Mouse (Mus musculus): ENCODE measurements around the gene Glb1. TPM values are rescaled to one million over a fixed set of nuclear protein-coding genes. Genes with fewer than 3 reads are reported as not detected.

Glb1 gene
- polyA plus RNA-seq, 1 experiment from 2014 or later, result 21.9 TPM

DNA sequence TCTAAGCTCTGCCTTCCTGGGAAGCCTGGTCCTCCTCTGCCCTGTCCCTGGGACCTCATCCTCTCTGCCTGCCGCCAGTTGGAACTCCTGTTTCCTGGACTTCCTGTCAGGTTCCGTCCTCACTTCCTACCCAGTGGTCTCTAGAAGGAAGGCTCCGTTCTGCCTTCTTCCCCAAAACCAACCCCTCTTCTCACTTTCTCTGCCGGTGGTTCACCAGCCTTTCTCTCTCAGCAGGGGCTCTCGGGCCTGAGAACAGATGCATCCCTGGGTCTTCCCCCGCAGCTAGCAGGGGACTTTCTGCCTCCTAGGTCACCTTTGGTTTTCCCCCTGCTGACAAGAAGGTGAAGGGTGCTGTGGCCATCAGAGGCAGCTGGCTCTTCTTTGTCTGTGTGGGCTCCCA, 64.6 kb downstream of the Glb1 start:
- ATAC-seq (ENCODE audit: low FRiP score) (no peak), DNase-seq (ENCODE audit: low spot score) (no peak)
- H3K9ac ChIP-seq (ENCODE audit: low read depth, low read length), result no peak overlapping the region
- no peaks in the 10 kb centered on the region for H3K9me3 ChIP-seq (ENCODE audit: control insufficient read depth, low read length)
- H3K27ac ChIP-seq (ENCODE audit: low read depth, low read length), result no peak overlapping the region
- no peak overlapping the region for H3K4me2 ChIP-seq (replicated peaks; ENCODE audit: low read depth, low read length)
- WGBS, result 78% methylated on average over 6 of the region's 6 CpGs
- H3K27me3 ChIP-seq (ENCODE audit: control insufficient read depth, insufficient read depth, low read length), result no peaks in the 10 kb centered on the region
- no peaks in the 10 kb centered on the region for H3K36me3 ChIP-seq (ENCODE audit: control insufficient read depth, insufficient read depth, low read length)
- no peak overlapping the region for H3K4me3 ChIP-seq (ENCODE audit: low read depth, low read length)
- no peaks in the 10 kb centered on the region for H3K4me1 ChIP-seq (replicated peaks; ENCODE audit: control insufficient read depth, insufficient read depth, low read length)

DNA sequence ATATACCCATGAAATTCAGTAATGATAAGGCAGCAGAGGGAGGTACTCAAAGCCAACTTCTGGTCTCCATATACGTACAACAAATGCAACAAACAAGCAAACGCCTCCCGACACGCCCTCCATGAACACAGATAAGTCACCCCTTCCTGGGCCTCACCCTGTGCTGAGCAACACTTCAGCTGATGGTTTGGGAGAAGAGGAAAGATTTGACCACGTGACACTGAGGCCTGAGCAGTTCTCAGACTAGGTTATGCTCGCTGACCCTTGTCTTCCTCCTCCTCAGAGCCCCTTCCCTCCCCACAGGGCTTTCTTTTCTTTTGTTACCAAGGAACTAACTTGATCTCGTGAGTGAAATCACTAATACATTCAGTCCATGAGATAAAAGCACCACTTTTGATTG, 66.0 kb downstream of the Glb1 start:
- Histone ChIP-seq H3K4me1 (replicated peaks; ENCODE audit: control insufficient read depth, insufficient read depth, low read length) (no peaks in the 10 kb centered on the region), H3K27me3 (ENCODE audit: control insufficient read depth, insufficient read depth, low read length) (no peaks in the 10 kb centered on the region), H3K9ac (ENCODE audit: low read depth, low read length) (no peak overlapping the region), H3K4me2 (replicated peaks; ENCODE audit: low read depth, low read length) (no peak overlapping the region), H3K27ac (ENCODE audit: low read depth, low read length) (no peak overlapping the region), H3K4me3 (ENCODE audit: low read depth, low read length) (no peak overlapping the region), H3K36me3 (ENCODE audit: control insufficient read depth, insufficient read depth, low read length) (no peaks in the 10 kb centered on the region), H3K9me3 (ENCODE audit: control insufficient read depth, low read length) (no peaks in the 10 kb centered on the region)
- ATAC-seq (ENCODE audit: low FRiP score), result no peak
- DNase-seq (ENCODE audit: low spot score), result no peak
- 73% methylated on average over 7 of the region's 7 CpGs for WGBS

- Histone ChIP-seq H3K27me3 (ENCODE audit: control insufficient read depth, insufficient read depth, low read length) (no peaks in the 10 kb centered on the region), H3K4me2 (replicated peaks; ENCODE audit: low read depth, low read length) (no peak overlapping the region), H3K4me1 (replicated peaks; ENCODE audit: control insufficient read depth, insufficient read depth, low read length) (no peaks in the 10 kb centered on the region), H3K36me3 (ENCODE audit: control insufficient read depth, insufficient read depth, low read length) (no peaks in the 10 kb centered on the region), H3K4me3 (ENCODE audit: low read depth, low read length) (no peak overlapping the region), H3K27ac (ENCODE audit: low read depth, low read length) (no peak overlapping the region), H3K9me3 (ENCODE audit: control insufficient read depth, low read length) (no peaks in the 10 kb centered on the region), H3K9ac (ENCODE audit: low read depth, low read length) (no peak overlapping the region)
- DNase-seq (ENCODE audit: low spot score) (no peak), ATAC-seq (ENCODE audit: low FRiP score) (no peak)
- WGBS, result 81% methylated on average over 5 of the region's 5 CpGs
These were observed 67.3 kb downstream of the Glb1 start for GRCm38 (mm10) chr9:114468217-114468616.

- Histone ChIP-seq H3K4me2 (replicated peaks; ENCODE audit: low read depth, low read length) (no peak overlapping the region), H3K36me3 (ENCODE audit: control insufficient read depth, insufficient read depth, low read length) (no peaks in the 10 kb centered on the region), H3K4me3 (ENCODE audit: low read depth, low read length) (no peak overlapping the region), H3K27ac (ENCODE audit: low read depth, low read length) (no peak overlapping the region), H3K9ac (ENCODE audit: low read depth, low read length) (no peak overlapping the region), H3K27me3 (ENCODE audit: control insufficient read depth, insufficient read depth, low read length) (no peaks in the 10 kb centered on the region), H3K4me1 (replicated peaks; ENCODE audit: control insufficient read depth, insufficient read depth, low read length) (no peaks in the 10 kb centered on the region), H3K9me3 (ENCODE audit: control insufficient read depth, low read length) (no peaks in the 10 kb centered on the region)
- 95% methylated on average over 4 of the region's 4 CpGs for WGBS
- ATAC-seq (ENCODE audit: low FRiP score), result no peak
- DNase-seq (ENCODE audit: low spot score), result no peak
These were observed 67.8 kb downstream of the Glb1 start for GRCm38 (mm10) chr9:114468701-114469100.

- Histone ChIP-seq H3K9me3 (ENCODE audit: control insufficient read depth, low read length) (no peaks in the 10 kb centered on the region), H3K9ac (ENCODE audit: low read depth, low read length) (no peak overlapping the region), H3K4me2 (replicated peaks; ENCODE audit: low read depth, low read length) (no peak overlapping the region), H3K36me3 (ENCODE audit: control insufficient read depth, insufficient read depth, low read length) (no peaks in the 10 kb centered on the region), H3K4me1 (replicated peaks; ENCODE audit: control insufficient read depth, insufficient read depth, low read length) (no peaks in the 10 kb centered on the region), H3K4me3 (ENCODE audit: low read depth, low read length) (no peak overlapping the region), H3K27me3 (ENCODE audit: control insufficient read depth, insufficient read depth, low read length) (no peaks in the 10 kb centered on the region), H3K27ac (ENCODE audit: low read depth, low read length) (no peak overlapping the region)
- 87% methylated on average over 7 of the region's 7 CpGs for WGBS
- no peak for ATAC-seq (ENCODE audit: low FRiP score)
- DNase-seq (ENCODE audit: low spot score), result no peak
These were observed 71.0 kb downstream of the Glb1 start for GRCm38 (mm10) chr9:114471892-114472291.

- no peaks in the 10 kb centered on the region for H3K9me3 ChIP-seq (ENCODE audit: control insufficient read depth, low read length)
- no peaks in the 10 kb centered on the region for H3K36me3 ChIP-seq (ENCODE audit: control insufficient read depth, insufficient read depth, low read length)
- DNase-seq (ENCODE audit: low spot score) (no peak), ATAC-seq (ENCODE audit: low FRiP score) (no peak)
- H3K9ac ChIP-seq (ENCODE audit: low read depth, low read length), result no peak overlapping the region
- whole genome bisulfite sequencing, result 90% methylated on average over 9 of the region's 9 CpGs
- H3K4me3 ChIP-seq (ENCODE audit: low read depth, low read length), result no peak overlapping the region
- no peak overlapping the region for H3K27ac ChIP-seq (ENCODE audit: low read depth, low read length)
- H3K4me1 ChIP-seq (replicated peaks; ENCODE audit: control insufficient read depth, insufficient read depth, low read length), result no peaks in the 10 kb centered on the region
- H3K4me2 ChIP-seq (replicated peaks; ENCODE audit: low read depth, low read length), result no peak overlapping the region
- H3K27me3 ChIP-seq (ENCODE audit: control insufficient read depth, insufficient read depth, low read length), result no peaks in the 10 kb centered on the region
These were observed 76.1 kb downstream of the Glb1 start for GRCm38 (mm10) chr9:114477019-114477418.

DNA sequence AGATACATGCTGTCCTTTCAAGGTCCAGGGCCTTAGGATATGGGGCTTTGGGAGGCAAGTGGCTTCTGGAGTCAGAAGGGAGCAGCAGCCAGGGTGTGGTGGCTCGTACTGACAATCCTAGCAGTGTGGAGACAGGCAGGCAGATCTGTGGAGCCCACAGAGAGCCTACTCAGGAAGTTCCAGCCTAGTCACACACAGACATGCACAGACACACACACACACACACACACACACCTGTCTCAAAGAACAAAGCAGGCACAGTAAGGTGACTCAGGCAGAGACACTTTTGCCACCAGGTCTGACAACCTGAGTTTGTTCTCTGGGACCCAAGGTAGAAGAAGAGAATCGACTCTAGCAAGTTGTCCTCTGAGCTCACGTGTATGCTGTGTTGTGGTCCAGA, 80.1 kb downstream of the Glb1 start:
- 87% methylated on average over 3 of the region's 3 CpGs for WGBS

DNA sequence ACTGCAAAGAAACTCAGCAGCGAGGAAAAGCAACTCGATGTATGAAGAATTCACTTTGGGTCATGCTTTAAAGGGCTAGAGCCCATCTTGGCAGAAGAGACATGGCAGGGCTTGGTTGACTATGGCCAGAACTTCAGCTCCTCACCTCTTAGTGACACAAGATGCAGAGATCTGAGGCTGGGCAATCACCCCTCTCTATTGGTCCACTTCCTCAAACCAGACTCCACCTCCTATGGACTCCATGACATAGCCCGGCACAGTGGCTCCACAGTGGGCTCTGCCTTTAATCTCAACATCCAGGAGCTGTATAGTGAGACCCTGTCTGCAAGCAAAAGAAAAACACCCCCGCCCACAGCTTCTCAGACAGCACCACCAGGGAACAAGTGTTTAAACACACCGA, 83.9 kb downstream of the Glb1 start:
- H3K4me2 ChIP-seq (replicated peaks; ENCODE audit: low read depth, low read length), result no peak overlapping the region
- no peak for ATAC-seq (ENCODE audit: low FRiP score)

More for the DNA sequence above, 80.1 kb downstream of the Glb1 start:
- Histone ChIP-seq H3K4me2 (replicated peaks; ENCODE audit: low read depth, low read length) (no peak overlapping the region), H3K9me3 (ENCODE audit: control insufficient read depth, low read length) (no peaks in the 10 kb centered on the region), H3K36me3 (ENCODE audit: control insufficient read depth, insufficient read depth, low read length) (no peaks in the 10 kb centered on the region), H3K27me3 (ENCODE audit: control insufficient read depth, insufficient read depth, low read length) (no peaks in the 10 kb centered on the region), H3K4me3 (ENCODE audit: low read depth, low read length) (no peak overlapping the region), H3K27ac (ENCODE audit: low read depth, low read length) (no peak overlapping the region), H3K9ac (ENCODE audit: low read depth, low read length) (no peak overlapping the region), H3K4me1 (replicated peaks; ENCODE audit: control insufficient read depth, insufficient read depth, low read length) (no peaks in the 10 kb centered on the region)
- DNase-seq (ENCODE audit: low spot score), result no peak
- no peak for ATAC-seq (ENCODE audit: low FRiP score)

GRCm38 (mm10) chr9:114486808-114487207, 85.9 kb downstream of the Glb1 start:
- H3K4me1 ChIP-seq (replicated peaks; ENCODE audit: control insufficient read depth, insufficient read depth, low read length), result no peaks in the 10 kb centered on the region
- no peak for DNase-seq (ENCODE audit: low spot score)
- no peak overlapping the region for H3K4me2 ChIP-seq (replicated peaks; ENCODE audit: low read depth, low read length)
- no peak overlapping the region for H3K4me3 ChIP-seq (ENCODE audit: low read depth, low read length)
- no peak overlapping the region for H3K27ac ChIP-seq (ENCODE audit: low read depth, low read length)
- ATAC-seq (ENCODE audit: low FRiP score), result no peak
- no peak overlapping the region for H3K9ac ChIP-seq (ENCODE audit: low read depth, low read length)
- H3K36me3 ChIP-seq (ENCODE audit: control insufficient read depth, insufficient read depth, low read length), result no peaks in the 10 kb centered on the region
- WGBS, result 80% methylated on average over 4 of the region's 4 CpGs
- H3K9me3 ChIP-seq (ENCODE audit: control insufficient read depth, low read length), result no peaks in the 10 kb centered on the region
- H3K27me3 ChIP-seq (ENCODE audit: control insufficient read depth, insufficient read depth, low read length), result no peaks in the 10 kb centered on the region

More for the DNA sequence above, 83.9 kb downstream of the Glb1 start:
- Histone ChIP-seq H3K27me3 (ENCODE audit: control insufficient read depth, insufficient read depth, low read length) (no peaks in the 10 kb centered on the region), H3K27ac (ENCODE audit: low read depth, low read length) (no peak overlapping the region), H3K9ac (ENCODE audit: low read depth, low read length) (no peak overlapping the region), H3K4me3 (ENCODE audit: low read depth, low read length) (no peak overlapping the region), H3K9me3 (ENCODE audit: control insufficient read depth, low read length) (no peaks in the 10 kb centered on the region), H3K36me3 (ENCODE audit: control insufficient read depth, insufficient read depth, low read length) (no peaks in the 10 kb centered on the region), H3K4me1 (replicated peaks; ENCODE audit: control insufficient read depth, insufficient read depth, low read length) (no peaks in the 10 kb centered on the region)
- DNase-seq (ENCODE audit: low spot score), result no peak
- WGBS, result 86% methylated on average over 5 of the region's 5 CpGs

All from hindbrain, embryonic 11.5 days (tissue).